Mouse (Mus musculus) kidney, postnatal 14 days (tissue): ENCODE results near the gene Akr1b10.
"Not testable (repeated sequence)": the region's sequence is repeated elsewhere in the genome, so short reads cannot be mapped to it uniquely, and the experiment has no call there.

Source experiments
- DNase-seq: peaks from one replicate; pipeline ENCODE4 v3.0.0; 2022; ENCODE audit warnings: mixed read lengths

The Akr1b10 gene

DNA sequence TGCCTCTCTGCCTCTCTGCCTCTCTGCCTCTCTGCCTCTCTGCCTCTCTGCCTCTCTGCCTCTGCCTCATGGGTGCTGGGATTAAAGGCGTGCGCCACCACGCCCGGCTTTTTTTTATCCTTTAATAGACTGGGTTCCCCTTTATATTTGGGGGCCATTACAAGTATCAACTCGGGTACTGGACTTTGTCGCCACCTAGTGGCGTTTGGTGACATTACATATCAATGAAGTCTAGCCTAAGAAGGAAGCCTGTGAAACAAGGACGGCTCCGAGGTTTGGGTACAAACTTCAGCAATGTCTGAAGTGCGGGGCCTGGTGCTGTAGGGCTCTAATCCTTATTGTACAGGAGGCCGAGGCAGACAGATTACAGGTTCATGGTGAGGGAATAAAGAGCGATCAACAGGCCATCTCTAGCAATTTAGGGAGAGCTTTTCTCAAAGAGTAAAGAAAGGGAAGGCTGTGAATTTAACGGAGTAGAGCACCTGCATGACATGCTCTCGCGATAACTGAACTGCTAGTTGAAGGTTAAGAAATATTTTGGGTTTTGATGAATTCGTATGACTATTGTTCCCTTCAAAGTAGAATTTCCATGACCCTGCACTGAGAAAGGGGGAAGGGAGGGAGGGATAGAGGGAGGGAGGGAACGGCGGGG lies 12.2 kb upstream of the Akr1b10 start:
- DNase-seq: peak; percentile 85

DNA sequence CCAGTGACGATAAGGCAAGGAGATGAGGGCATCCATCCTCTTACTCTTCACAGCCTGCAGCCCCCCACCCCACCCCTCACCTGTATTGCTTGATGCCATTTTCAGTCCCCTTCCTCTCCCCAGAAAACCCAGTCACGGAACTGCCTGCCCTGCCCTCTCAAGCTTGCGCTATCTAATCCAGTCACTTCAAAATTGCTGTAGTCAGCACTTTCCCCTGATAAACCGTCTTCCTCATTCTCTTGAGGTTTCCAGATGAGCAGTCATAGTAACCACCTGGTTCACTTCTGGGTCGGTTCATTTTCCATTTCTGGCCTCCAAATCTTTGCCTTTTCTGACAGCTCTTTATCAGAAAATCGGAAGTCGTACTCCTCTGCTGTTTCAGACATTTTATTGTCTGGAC lies 10.2 kb upstream of the Akr1b10 start:
- DNase-seq: no peak

DNA sequence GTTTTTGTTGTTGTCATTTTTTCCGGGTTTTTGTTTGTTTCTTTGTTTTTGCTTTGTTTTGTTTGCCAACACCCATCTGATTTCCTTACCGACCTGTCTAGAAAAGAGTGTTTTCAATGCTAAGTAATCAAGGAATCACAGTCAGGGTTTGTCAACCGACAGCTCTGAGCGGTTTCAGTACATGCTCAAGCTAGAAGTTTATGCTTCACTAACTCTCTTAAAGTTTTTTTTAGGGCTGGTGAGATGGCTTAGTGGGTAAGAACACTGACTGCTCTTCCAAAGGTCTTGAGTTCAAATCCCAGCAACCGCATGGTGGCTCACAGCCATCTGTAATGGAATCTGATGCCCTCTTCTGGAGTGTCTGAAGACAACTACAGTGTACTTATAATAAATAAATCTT lies 8.1 kb upstream of the Akr1b10 start:
- not testable (repeated sequence) for DNase-seq

DNA sequence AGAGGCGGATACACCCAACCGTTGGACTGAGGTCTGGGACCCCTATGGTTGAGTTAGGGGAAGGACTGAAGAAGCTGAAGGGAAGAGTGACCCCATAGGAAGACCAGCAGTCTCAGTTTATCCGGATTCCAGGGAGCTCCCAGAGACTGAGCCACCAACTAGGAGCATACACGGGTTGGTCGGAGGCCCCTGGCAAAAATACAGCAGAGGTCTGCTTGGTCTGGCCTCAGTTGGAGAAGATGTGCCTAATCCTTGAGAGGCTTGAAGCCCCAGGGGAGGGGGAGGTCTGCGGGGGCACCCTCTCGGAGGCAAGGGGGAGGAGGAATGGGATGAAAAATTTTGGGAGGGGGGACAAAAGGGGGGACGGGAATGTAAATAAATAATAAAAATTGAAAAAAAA lies 617 bp upstream of the Akr1b10 start:
- DNase-seq: no peak

DNA sequence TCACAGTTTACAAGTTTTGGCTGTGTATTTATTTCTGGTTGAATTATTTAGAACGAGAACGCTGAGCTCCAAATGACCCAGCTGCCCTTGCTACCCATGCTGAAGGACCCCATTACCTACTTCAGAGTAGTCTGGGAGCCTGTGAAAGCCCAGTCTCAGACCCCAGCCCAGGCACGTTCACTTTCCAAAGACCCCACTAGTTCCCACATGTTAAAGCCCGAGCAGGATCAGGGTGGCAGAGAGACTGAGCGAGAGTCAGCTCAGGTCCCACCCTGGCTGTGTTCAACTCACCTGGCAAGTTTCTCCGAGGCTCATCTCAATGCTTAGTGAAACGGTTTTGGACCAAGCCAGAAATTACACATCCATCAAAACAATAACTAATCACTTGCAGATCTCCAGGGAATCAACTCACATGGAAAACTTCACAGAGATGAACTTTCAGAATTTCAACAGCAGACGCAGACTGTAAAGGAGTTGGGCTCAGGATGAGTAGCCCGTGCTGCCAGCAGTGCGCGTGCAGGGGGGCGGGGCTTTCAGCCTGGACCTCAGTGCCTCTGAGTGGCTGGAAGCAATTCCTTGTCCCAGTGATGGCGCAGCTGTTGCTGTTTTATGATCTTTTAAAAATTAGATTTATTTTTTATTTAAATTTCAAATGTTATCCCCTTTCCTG lies 818 bp downstream of the Akr1b10 start:
- DNase-seq: peak; percentile 77

DNA sequence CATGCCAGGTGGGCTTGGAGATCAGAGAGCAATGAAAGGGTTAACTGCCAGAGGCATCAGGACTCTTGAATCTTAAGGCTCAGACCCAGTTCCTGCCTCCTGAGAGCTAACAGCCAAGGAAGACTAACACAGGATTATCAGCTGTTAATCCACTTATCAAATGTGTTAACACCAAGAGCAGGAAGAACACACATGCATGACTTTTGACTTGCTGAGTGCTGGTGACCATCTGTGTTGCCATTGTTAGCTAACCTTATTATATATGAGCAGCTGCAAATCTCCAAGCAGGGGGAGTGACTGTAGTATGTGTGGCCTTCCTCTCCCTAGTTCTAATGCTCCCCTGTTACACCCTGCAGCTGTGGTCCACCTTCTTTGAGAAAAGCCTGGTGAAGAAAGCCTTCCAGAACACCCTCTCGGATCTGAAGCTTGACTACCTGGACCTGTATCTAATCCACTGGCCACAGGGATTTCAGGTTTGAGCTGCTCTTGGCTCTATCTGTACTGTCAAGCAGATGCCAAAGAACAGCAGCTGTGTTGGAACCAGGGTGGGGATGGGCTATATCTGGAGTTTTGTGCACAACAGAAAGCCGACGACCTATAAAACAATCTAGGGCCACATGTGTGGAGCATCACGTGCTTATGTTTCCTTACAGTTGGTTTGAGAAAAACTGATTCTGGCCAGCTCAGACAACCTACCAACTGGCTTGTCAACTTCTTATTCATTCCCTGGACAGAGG lies 4.6 kb downstream of the Akr1b10 start:
- no peak for DNase-seq

DNA sequence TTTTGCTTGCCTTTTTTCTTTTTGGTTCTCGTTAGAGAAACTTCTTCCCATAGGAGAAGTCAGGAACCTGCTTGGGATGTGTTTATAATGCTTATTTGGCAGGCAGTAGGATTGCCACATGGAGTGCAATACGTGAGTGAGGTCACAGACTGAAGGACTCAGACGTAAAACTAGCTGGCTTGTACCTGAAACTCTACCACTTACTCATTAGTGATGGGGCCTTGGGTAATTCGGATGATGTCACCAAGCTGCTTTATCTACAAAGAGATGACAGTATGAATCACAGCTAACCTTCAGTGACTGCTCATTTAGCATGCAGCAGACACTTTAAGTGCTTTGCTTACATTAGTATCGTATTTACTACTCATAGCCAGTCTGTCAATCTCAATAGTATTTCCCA lies 11.9 kb downstream of the Akr1b10 start:
- DNase-seq: no peak

DNA sequence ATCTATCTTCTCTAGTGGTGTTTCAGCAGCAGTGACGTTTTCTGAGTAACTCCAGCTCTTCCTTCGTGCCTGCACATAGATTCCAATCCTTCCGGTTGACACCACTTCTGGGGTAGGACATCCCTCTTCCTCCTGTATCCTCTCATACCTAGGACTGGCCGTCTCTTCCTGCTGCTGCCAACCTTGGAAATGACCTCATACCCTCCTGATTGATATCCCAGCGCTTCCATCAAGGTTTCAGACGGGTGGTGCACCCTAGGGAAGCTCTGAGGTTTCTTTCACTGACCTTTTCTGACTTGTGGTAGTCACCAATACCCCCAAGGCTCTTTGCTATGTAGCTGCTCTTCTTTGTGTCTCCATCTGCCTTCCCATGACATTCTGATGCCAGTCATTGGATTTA lies 14.4 kb downstream of the Akr1b10 start:
- no peak for DNase-seq

DNA sequence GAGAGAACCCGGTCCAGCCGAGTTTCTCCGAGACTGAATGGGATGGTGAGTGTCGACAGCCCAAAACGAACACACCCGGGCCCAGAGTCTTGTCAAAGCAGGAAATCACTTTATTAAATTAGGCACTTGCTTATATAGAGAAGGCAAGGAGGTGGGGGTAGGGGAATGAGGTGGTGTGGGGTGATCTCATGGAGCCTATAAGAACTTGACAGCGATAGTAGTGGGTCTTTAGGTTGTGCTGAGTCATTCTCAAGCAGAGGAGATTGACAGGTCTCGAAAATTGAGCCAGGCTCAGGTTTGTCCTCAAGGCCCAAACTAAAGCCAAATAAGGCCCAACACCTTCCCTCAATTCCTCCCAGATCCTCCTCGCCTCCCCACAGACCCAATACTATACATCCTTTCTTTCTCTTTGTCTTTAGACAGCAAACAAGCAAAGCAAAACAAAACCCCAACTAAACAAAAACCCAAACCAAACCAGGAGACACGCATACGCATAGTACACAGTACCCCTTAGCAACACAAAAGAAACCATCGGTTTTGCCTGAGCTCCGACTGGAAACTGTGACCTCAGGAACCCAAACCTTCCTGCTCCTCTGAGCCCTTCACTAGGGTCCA lies 15.7 kb downstream of the Akr1b10 start:
- DNase-seq: no peak

DNA sequence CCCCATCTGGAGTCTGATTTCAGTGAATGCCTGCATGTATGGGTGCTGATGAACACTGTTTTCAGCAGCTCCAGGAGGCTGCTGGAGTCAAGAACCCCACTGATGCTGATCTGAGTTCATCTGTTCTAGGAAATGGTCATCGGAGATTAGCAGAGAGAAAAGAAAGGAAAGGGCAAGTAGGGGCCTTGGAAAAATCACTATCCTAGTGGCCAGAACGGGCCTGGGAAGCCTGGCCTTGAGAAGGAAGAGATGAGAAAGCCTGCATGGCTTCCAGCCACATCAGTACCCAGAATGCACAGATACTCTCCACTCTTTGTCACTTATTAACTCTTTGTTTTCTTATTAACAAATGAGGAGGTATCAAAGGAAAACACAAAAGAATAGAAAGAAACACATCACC lies 16.7 kb downstream of the Akr1b10 start:
- no peak for DNase-seq

DNA sequence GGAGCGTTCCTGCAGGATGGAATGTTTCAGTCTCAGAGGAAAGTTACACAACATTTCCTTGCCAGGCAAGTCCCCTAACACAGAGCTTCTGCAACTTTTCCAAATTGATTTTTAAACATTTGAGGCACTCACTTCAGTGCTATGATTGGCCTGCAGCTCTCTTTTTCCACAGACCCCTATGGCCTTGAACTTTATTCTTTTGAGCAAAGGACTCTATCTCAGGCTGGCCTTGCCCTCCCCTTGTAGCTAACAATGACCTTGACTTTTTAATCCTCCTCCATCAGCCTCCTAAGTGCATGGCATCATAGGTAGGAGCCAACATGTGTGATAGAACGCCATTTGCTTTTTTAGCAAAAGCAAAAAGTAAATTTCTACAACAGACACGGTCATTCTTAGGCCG lies 22.7 kb downstream of the Akr1b10 start:
- no peak for DNase-seq

DNA sequence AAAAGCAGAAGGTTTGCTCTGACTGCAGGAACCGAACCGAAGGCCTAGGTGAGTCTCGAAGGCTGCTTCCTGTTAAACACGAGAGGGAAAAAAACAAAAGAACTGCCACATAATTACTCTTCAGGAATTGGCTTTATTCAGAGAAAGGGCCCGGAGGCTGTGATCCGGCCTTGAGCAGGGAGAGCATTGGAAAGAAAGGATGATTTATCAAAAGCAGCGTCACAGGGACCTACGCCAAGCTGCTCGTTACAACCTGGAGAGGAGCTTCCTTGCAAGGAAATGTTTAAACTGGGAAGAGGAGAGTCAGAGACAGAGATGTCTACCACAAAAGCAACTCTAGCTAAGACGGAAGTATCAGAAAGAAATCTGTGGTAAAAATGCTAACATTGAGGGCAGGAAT lies 23.4 kb downstream of the Akr1b10 start:
- DNase-seq: no peak

DNA sequence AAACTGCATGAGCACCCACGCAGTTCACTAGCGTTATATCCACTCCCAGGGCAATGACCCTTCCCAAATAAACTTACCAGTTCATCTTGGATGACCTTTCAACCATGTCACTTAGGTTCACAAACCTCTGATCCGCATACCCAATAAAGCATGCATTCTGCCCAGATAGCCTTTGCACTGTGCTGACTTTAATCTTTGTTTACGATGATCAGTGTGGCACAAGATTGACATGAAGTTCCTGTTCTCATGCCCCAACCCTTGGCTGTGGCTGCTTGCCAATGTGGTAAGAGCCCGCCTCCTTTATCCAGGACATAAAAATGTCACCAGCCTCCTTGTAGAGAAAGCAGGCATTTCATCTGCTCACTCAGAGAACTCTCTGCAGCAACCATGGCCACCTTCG lies 28.0 kb downstream of the Akr1b10 start, which contains the start of gene Akr1b7:
Akr1b7 (plus strand) TSS at position 312 of the 400 bp plus-strand sequence.
- peak; percentile 53 for DNase-seq

DNA sequence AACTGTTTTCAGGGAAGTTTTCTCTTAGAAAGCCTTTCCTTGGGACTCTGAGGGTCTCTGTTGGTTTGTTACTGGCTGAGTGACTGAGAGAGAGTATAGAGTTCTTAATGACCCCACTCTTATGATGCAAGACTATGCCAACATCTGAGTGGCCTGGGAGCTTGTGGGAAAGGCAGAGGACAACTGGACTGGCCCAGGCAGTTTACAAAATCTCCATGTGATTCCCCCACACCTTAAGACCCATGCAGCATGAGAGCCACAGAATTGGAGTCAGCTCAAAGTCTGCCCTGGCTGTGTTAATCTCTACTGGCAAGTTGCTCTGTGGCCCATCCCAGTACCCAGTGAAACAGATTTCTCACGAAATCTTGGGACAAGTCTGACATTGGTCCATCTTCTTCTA lies 28.7 kb downstream of the Akr1b10 start:
- no peak for DNase-seq

DNA sequence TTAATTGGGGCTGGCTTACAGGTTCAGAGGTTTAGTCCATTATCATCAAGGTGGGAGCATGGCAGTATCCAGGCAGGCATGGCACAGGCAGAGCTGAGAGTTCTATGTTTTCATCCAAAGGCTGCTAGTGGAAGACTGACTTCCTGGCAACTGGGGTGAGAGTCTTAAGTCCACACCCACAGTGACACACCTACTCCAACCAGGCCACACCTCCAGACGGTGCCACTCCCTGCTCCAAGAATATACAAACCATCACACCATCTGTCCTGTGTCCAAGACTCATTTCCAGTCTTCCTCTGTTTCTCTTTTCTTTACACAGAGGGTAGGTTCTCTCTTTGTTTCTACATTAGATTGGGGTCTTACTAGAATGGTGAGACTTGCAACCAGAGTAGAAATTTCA lies 29.4 kb downstream of the Akr1b10 start:
- DNase-seq: not testable (repeated sequence)

DNA sequence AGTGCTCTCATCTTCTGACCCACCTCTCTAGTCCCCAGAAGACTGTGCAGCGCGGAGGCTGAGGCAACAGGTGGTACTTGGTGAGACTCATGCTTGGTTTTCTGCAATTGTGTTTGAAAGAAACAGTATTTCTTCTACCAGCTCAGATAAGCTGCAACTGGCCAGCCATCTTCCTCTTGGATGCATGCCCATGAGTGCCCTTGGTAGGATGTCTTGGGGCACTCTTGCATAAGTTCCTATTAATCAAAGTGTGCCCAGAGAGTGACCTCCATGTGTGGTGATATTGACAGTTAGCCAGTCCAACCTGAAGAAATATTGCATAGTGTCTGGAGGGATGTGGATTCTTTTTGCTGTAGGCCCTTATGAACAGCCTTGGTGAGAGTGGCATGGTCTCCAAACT lies 32.5 kb downstream of the Akr1b10 start:
- no peak for DNase-seq

DNA sequence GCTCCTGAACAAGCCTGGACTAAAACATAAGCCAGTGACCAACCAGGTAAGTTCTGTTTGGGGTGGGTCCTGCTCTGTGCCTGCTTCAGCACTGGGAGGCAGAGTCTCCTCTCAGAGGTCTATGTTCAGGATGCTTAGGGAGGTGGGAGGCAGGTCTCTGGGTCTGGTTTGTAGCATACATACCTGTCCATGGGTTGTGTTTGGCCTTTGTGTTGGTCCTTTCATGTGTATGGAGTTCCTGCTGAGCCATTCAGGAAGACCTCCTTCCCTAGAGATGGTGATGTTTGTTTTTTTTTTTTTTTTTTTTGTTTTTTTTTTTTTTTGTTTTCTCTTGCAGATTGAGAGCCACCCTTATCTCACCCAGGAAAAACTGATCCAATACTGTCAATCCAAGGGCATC lies 35.1 kb downstream of the Akr1b10 start:
- no peak for DNase-seq

DNA sequence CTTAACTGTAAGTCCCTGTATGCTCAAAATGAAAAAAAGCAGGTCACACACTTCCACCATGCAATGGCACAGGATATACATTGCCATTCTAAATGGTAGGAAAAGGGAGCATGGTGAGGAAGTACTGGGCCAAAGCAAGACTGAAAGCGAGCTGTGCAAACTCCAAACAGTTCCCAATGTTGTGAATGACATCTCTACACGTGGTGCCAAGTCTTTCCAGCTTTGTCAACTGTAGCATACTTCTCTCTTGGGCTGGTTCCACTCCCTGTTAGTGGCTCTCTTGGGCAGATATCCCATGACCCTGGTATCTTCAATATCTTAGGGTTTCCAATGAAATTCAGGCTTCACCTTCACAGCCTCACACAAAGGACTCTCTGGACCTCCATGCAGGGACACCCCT lies 55.0 kb downstream of the Akr1b10 start:
- DNase-seq: no peak

DNA sequence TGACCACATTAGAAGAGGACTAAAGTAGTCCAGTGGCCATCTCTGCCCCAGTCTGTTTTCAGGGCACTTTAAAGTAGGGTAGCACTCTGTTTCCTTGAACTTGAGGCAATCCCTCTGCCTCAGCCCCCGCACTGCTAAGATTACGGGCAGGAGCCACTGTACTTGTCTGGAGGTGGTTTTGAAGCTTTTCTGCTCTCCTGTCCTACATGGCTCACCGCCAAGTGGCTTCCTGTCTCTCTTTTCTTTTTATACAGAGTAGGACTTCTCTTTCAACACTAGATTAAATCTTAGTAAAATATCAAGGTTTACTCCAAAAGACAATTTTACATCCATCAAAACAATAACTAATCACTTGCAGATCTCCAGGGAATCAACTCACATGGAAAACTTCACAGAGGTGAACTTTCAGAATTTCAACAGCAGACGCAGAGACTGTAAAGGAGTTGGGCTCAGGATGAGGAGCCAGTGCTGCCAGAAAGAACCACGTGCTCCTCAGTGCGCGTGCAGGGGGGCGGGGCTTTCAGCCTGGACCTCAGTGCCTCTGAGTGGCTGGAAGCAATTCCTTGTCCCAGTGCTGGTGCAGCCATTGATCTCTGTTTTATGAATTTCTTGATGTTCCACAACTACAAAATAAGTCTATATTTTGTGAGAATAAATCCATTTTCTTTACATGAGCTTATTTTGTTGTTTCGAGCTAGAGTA lies 57.7 kb downstream of the Akr1b10 start:
- no peak for DNase-seq

DNA sequence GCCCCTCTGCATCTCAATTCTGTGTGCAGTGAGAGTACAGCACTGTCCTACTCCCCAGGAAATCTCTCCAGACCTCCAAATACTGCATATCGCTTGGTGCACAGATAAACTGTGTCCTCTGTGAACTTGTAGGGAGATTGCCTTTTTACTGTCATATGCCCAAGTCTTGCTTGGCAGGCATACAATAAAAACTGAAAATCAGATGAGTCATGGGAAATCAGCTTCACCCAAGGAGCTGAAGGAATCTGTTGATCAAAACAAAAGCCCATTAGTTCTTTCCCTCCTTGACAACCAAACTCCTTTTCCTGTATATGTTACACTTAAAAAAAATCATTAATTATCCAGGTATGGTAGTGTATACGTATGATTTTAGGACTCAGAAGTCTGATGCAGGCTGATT lies 59.8 kb downstream of the Akr1b10 start:
- peak; percentile 33 for DNase-seq
